Mouse (Mus musculus): Measurements from ENCODE around the gene Gm21887. TPM values are rescaled to one million over a fixed set of nuclear protein-coding genes. Genes with fewer than 3 reads are reported as not detected.
"Not testable (repeated sequence)": the region's sequence is repeated elsewhere in the genome, so short reads cannot be mapped to it uniquely, and the experiment has no call there.

Gene Gm21887
- polyA plus RNA-seq, 1 experiment, result 477 TPM

DNA sequence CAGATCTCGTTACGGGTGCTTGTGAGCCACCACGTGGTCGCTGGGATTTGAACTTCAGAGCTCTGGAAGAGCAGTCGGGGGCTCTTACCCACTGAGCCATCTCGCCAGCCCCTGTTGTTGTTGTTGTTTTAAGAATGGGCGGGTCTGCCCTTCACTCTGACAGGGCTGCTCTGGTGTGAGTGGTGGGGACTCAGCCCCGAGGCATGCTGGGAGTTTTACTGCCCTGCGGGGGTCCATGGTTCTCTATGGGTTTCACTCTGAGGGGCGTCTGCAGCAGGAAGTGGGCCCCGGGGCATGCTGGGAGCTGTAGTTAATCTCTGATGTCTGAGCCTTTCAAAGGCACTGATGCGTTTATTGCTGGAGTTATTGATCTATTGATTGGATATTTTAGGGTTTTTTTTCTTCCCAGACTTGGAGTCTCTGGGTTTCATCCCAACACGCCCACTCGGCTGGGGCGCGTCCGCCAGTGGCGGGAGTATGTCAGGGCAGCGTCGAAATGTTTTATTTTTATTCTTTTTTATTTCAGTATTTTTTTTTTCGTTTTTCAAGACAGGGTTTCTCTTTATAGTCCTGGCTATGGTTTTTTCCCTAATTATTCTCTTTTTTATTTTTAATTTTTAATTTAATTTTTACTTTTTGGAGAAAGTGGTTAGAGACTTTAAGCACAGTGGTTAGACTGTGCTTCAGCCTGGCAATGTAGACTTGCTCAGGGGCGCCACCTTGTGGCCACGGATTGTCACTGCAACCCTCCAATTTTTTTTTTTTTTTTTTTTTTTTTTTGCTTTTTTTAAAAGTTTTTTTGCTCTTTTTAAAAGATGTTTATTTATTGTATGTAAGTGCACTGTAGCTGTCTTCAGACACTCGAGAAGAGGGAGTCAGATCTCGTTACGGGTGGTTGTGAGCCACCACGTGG is 8.1 kb downstream of the Gm21887 start:
- peak; percentile 78 for TF ChIP-seq CTCF (IDR thresholded peaks at IDR 0.05; ENCODE audit: control insufficient read depth, insufficient read depth, low read length)
- not testable (repeated sequence) for H3K27ac ChIP-seq (ENCODE audit: control insufficient read depth, insufficient read depth, low read depth, low read length, poor library complexity); H3K4me1 ChIP-seq (ENCODE audit: control insufficient read depth, insufficient read depth, low read length); H3K4me3 ChIP-seq (replicated peaks; ENCODE audit: control insufficient read depth, low read depth, low read length)
- WGBS, result 65% methylated on average over 27 of the region's 27 CpGs

DNA sequence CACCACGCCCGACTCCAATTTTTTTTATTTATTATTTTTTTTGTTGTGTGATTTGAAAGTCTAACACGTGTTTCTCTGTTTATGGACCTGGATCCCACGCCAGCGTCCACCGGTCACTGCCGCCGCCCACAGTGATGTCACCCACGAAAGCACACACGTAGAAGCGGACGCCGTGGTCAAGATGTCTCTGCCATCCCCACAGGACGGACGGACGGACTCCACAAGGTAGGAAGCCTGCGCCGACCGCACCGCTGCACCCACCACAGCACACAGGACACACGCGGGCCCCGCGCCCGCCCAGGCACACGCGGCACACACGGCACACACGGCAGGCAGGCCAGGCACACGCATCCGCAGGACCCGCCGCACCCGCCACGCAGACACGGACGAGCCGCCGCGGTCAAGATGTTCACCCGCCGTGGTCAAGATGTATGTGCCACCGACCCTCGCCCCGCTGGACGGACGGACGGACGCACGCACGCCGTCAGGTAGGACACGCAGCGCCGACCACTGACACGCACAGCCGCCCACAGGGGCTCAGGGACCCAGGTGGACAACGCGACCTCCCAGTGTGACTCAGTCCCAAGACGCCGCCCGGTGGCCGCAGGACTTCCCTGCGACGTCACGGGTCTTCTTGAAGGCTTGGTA is 9.2 kb downstream of the Gm21887 start:
- H3K4me1 ChIP-seq (ENCODE audit: control insufficient read depth, insufficient read depth, low read length), result not testable (repeated sequence)
- 86% methylated on average over 66 of the region's 66 CpGs for WGBS
- Histone ChIP-seq H3K4me3 (replicated peaks; ENCODE audit: control insufficient read depth, low read depth, low read length) (peak overlapping the region; percentile 28), H3K27ac (ENCODE audit: control insufficient read depth, insufficient read depth, low read depth, low read length, poor library complexity) (peak overlapping the region; percentile 14; the same call in 1 of the 2 replicates)

DNA sequence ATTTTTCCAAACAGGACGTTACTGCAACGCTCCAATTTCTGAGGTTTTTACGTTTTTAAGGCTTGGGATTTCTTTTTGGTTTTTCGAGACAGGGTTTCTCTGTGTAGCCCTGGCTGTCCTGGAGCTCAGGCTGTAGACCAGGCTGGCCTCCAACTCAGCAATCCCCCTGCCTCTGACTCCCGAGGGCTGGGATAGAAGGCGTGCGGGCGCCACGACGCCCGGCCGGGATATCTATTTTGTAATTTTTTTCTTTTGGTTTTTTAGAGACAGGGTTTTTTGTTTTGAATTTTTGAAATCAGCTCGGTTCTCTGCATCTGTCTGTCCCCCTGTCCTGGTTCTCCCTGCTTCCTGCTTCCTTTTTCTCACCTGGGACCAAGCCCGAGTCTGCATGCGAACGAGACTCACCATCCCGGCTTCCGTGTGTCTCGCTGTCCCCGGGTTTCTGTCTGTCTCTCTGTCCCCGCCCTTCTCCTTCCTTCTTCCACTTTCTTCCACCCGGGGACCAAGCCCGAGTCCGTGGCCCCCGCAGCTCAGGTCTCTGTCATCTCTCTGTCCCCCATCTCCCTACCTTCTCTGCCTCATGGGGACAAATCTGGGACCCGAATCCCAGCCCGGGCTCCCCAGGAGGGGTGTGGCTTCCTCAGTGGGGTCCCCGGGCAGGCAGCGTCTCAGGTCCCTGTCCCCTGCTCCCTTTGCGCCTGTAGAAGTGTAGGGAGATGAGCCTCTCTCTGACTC is 9.9 kb downstream of the Gm21887 start:
- WGBS, result 86% methylated on average over 30 of the region's 30 CpGs
- not testable (repeated sequence) for H3K27ac ChIP-seq (ENCODE audit: control insufficient read depth, insufficient read depth, low read depth, low read length, poor library complexity); H3K4me3 ChIP-seq (replicated peaks; ENCODE audit: control insufficient read depth, low read depth, low read length); H3K4me1 ChIP-seq (ENCODE audit: control insufficient read depth, insufficient read depth, low read length)

DNA sequence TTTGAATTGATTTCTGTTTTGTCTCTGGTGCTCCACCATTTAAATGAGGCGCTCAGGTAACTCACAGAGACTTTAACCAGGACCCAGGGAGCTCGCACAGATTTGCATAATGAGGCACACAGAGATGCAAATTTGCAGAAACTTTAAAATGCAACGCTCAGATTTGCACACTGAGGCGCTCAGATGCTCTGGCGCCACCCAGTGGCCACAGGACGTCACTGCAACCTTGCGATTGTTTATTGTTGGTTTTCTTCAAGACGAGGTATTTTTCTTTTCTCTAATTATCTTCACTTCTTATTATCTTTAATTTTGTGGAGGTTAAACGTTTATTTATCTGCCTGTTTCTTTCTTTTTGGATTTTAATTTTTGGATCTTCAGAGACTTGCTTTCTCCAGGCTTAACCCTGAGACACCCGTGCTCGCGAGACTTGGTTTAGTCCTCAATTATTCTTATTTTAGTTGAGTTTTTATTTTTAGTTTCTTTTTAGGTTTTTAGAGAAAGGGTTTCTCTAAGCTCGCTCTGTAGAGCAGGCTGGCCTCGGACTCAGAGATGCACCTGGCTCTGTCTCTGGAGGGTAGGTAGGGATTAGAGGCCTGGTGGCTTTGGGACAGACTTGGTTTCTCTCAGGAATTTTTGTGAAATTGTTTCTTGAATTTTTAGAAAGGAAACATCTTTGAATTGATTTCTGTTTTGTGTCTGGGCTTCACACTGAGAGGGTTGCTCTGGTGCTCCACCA is 10.7 kb downstream of the Gm21887 start:
- peak; percentile 45 for TF ChIP-seq CTCF (IDR thresholded peaks at IDR 0.05; ENCODE audit: control insufficient read depth, insufficient read depth, low read length)
- not testable (repeated sequence) for H3K4me1 ChIP-seq (ENCODE audit: control insufficient read depth, insufficient read depth, low read length); H3K27ac ChIP-seq (ENCODE audit: control insufficient read depth, insufficient read depth, low read depth, low read length, poor library complexity); H3K4me3 ChIP-seq (replicated peaks; ENCODE audit: control insufficient read depth, low read depth, low read length)
- 53% methylated on average over 14 of the region's 14 CpGs for WGBS

DNA sequence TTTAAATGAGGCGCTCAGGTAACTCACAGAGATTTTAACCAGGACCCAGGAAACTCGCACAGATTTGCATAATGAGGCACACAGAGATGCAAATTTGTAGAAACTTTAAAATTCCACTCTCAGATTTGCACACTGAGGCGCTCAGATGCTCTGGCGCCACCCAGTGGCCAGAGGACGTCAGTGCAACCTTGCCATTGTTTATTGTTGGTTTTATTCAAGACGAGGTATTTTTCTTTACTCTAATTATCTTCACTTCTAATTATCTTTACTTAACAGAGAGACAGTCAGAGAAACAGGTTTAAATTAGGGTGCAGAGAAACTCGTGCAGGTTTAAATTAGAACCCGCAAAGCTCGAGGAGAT is 11.2 kb downstream of the Gm21887 start:
- H3K4me1 ChIP-seq (ENCODE audit: control insufficient read depth, insufficient read depth, low read length); H3K27ac ChIP-seq (ENCODE audit: control insufficient read depth, insufficient read depth, low read depth, low read length, poor library complexity); H3K4me3 ChIP-seq (replicated peaks; ENCODE audit: control insufficient read depth, low read depth, low read length): not testable (repeated sequence)
- TF ChIP-seq CTCF (IDR thresholded peaks at IDR 0.05; ENCODE audit: control insufficient read depth, insufficient read depth, low read length), result peak; percentile 96
- 48% methylated on average over 9 of the region's 9 CpGs for WGBS

DNA sequence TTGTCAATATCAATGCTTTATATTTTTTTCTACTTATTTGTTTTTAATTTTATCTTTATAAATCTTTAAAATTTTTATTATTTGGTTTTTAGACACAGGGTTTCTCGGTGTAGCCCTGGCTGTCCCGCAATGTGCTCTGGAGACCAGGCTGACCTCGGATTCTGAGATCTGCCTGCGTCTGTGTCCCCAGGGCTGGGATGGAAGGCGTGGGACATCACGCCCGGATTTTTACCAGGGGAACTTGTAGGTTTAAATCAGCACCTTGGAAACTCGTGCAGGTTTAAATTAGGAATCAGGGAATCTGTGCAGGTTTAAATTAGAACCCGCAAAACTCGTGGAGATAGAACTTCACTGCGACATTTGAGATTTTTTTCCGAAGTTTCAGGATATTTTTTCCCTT is 11.7 kb downstream of the Gm21887 start:
- not testable (repeated sequence) for H3K27ac ChIP-seq (ENCODE audit: control insufficient read depth, insufficient read depth, low read depth, low read length, poor library complexity); H3K4me3 ChIP-seq (replicated peaks; ENCODE audit: control insufficient read depth, low read depth, low read length); H3K4me1 ChIP-seq (ENCODE audit: control insufficient read depth, insufficient read depth, low read length)
- 76% methylated on average over 12 of the region's 12 CpGs for WGBS

DNA sequence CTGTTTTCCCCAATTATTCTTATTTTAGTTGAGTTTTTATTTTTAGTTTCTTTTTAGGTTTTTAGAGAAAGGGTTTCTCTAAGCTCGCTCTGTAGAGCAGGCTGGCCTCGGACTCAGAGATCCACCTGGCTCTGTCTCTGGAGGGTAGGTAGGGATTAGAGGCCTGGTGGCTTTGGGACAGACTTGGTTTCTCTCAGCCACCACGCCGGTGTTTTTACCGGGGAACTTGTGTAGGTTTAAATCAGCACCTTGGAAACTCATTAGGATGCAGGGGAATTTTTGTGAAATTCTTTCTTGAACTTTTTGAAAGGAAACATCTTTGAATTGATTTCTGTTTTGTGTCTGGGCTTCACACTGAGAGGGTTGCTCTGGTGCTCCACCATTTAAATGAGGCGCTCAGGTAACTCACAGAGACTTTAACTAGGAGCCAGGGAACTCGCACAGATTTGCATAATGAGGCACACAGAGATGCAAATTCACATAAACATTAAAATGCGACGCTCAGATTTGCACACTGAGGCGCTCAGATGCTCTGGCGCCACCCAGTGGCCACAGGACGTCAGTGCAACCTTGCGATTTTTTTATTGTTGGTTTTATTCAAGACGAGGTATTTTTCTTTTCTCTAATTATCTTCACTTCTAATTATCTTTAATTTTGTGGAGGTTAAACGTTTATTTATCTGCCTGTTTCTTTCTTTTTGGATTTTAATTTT is 12.4 kb downstream of the Gm21887 start:
- H3K27ac ChIP-seq (ENCODE audit: control insufficient read depth, insufficient read depth, low read depth, low read length, poor library complexity); H3K4me1 ChIP-seq (ENCODE audit: control insufficient read depth, insufficient read depth, low read length); H3K4me3 ChIP-seq (replicated peaks; ENCODE audit: control insufficient read depth, low read depth, low read length): not testable (repeated sequence)
- 51% methylated on average over 15 of the region's 15 CpGs for WGBS
- peak; percentile 67 for TF ChIP-seq CTCF (IDR thresholded peaks at IDR 0.05; ENCODE audit: control insufficient read depth, insufficient read depth, low read length)

Other genes with a start within 250 kb of the Gm21887 start
- not detected in 2 replicates for gene 4933400A11Rik, start 230.0 kb upstream of the Gm21887 start, polyA plus RNA-seq (2011; ENCODE audit: insufficient read depth, insufficient read length, low replicate concordance, missing spikeins)